Mouse (Mus musculus) bone marrow, adult 2 months (tissue): ENCODE results near the gene Adcy7.

ENCODE experiments used
- CTCF ChIP-seq: fragments of 200-500 bp; IDR thresholded peaks from 2 replicates; pipeline ENCODE4 v1.5.1; 2011; ENCODE audit warnings: low read length, control low read depth; ENCODE audit not compliant: control insufficient read depth, insufficient read depth
- POLR2A ChIP-seq: fragments of 200-500 bp; IDR thresholded peaks from 2 replicates; pipeline ENCODE4 v1.6.1; 2011; ENCODE audit warnings: low read depth, mild to moderate bottlenecking, control low read depth, low read length, borderline replicate concordance; ENCODE audit not compliant: control insufficient read depth

DNA sequence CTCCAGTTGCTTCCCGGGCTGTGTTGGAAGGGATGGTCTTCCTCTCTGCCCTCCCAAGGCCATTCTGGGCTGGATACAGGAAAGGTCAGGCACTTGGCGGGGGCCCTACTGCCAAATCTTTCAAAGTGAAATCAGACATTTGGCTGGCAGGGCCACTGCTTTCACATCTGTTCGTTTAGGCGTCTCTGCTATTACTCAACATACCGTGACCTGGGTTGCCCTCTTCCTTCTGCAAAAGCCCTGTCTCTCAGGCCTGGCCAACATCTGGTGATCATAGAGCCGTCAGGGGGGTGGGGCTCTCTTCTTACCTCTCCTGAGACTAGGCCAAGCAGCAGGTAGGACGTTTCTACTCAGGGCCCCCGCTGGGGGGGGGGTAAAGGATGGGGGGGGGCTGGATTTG, 10.5 kb downstream of the Adcy7 start:
- no peak for TF ChIP-seq CTCF
- TF ChIP-seq POLR2A: no peak
